Comparison of ENCODE assay signal across 22 mouse cellular contexts in the genomic region with DNA sequence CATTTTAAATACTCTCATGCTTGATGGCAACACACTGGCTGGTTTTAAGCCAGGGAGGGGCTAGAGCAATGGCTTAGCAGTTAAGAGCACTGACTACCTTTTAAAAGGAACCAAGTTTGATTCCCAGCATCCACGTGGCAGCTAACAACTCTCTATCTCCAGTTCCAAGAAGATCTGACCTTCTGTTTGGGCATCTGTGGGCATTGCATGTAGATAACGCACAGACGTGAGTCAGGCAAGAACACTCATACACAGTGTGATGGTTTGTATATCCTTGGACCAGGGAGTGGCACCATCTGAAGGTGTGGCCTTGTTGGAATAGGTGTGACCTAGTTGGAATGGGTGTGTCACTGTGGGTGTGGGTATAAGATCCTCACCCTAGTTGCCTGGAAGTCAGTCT. TPM values are rescaled to one million over a fixed set of nuclear protein-coding genes. Genes with fewer than 3 reads are reported as not detected.
"Had no signal": no experiment of that assay in that cellular context is flagged by ENCODE, and none has a peak within 500 bp of the region (broad histone marks: within the 10 kb centered on the region; RNA-seq: fewer than 3 reads in every experiment).

No protein-coding gene starts in this region.

RNA-seq across cellular contexts. Expression of a gene that starts 14.5 kb away (rescaled TPM):
- total RNA-seq: gastrocnemius, adult 2 months; gastrocnemius, postnatal 10 days; gastrocnemius, postnatal 25 days; gastrocnemius, postnatal 4 days; granulocyte monocyte progenitor cell, adult 5-6 weeks; heart, adult 18-20 months; layer of hippocampus, adult 2 months; layer of hippocampus, postnatal 10 days; layer of hippocampus, postnatal 25 days; left cerebral cortex, adult 2 months; left cerebral cortex, postnatal 14 days; left cerebral cortex, postnatal 36 days had no signal
- polyA plus RNA-seq: hindbrain, embryonic 10.5 days; hindbrain, embryonic 12.5 days; hindbrain, embryonic 14.5 days; hindbrain, embryonic 16.5 days; inflammation-experienced regulatory T-cells, adult 6 months; kidney, embryonic 14.5 days; kidney, embryonic 16.5 days; limb, embryonic 10.5 days; limb, embryonic 12.5 days; liver, embryonic 11.5 days had no signal
